Mouse (Mus musculus) splenic B cell, adult 2 months (primary cell): ENCODE data around the gene Nfkbib.

Source experiments
- DNase-seq: peaks from one replicate; pipeline ENCODE4 v3.0.0-alpha.2; 2011; ENCODE audit warnings: low read depth, low spot score
- H3K27me3 ChIP-seq: 2 replicates; pipeline ENCODE4 v1.6.1; 2012; ENCODE audit warnings: mild to moderate bottlenecking, low read length, moderate library complexity, mixed read lengths; ENCODE audit not compliant: control insufficient read depth, poor library complexity, insufficient read depth, severe bottlenecking
- H3K36me3 ChIP-seq: 2 replicates; pipeline ENCODE4 v1.6.1; 2012; ENCODE audit warnings: mild to moderate bottlenecking, low read length, moderate library complexity, mixed read lengths; ENCODE audit not compliant: control insufficient read depth, poor library complexity, insufficient read depth, severe bottlenecking

Gene Nfkbib

DNA sequence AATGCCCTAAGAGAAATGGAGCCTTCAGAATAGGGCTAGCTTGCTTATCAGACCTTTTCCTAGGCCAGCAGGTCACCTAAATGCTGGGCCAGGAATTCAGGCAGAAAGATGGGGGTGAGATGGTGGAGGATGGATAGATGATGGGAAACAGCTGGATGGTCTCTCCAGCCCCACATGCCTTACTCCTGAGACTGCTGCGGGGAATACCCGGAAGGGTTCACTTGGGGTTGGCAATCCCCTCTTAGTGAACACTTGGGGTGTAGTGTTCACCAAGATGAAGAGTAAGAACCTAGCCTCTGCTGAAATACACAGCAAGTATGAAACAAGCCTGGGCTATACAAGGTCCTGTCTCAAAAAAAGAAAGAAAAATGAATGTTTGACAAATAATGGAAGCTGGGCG, 21.9 kb upstream of the Nfkbib start:
- Histone ChIP-seq H3K27me3 (no peaks in the 10 kb centered on the region), H3K36me3 (no peaks in the 10 kb centered on the region; the same call in 1 of the 2 replicates)
- DNase-seq: no peak

DNA sequence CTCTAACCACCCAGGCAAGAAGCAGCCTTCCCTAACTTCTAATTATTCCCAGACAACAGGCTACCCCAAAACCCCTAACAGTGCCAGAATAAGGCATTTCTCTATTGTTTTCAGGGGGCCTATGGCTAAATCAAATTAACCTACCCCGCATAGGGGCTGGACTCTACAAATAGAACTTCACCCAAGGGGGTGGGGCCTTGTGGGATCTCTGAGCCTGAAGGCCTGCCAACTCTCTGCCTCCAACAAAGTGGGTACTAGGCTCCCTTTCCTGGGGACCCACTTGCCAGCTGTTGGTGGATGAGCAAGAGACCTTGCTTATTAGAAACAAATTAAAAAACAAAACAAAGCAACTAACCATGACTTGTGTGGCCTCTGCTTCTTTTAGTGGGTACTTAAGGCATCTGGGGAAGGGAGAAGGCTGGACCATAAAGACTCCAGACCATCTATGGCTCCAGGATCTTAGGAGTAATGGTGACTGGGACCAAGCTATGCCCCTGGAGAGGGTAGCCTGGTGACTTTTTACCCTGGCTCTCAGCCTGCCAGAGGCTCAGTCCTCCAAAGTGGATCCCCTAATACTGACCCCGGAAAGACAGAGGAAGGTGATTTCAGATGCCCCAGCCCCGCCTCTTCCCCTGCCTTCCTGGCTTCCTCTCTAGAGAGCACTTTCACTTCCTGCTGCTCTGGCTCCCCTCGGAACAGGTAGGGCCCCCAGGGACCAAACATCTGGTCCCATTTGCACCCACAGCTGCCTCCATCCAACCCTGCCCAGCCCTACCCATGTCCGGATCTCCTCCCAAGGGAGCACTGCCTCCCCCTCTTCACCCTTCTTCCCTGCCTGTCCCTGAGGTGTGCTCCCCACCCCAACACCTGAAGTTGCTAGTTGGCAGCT, 21.2 kb upstream of the Nfkbib start, which contains the start of gene Rinl:
TSS of gene Rinl (plus strand) at position 663 of the 889 bp plus-strand sequence.
- H3K27me3 ChIP-seq: no peaks in the 10 kb centered on the region
- H3K36me3 ChIP-seq: no peaks in the 10 kb centered on the region; the same call in 1 of the 2 replicates
- peak; percentile 92 for DNase-seq

DNA sequence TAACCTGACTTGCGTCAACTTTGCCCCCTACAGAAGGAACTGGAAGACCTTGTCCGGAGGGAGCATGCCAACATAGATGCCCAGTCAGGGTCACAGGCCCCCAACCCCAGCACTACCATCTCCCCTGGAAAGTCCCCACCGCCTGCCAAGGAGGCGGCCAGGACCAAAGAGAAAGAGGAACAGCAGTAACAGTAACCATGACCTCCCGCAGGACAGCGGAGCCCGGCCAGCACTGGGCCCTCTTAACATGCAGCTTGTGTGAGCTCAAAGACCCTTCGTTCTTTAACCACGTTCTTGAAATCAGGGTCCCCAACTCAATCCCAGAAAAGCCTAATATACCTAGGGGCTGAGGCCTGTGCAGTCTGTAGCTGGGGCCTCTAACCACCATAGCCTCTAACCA, 20.6 kb upstream of the Nfkbib start:
- Histone ChIP-seq H3K27me3 (no peaks in the 10 kb centered on the region), H3K36me3 (no peaks in the 10 kb centered on the region; the same call in 1 of the 2 replicates)
- DNase-seq: peak; percentile 37

DNA sequence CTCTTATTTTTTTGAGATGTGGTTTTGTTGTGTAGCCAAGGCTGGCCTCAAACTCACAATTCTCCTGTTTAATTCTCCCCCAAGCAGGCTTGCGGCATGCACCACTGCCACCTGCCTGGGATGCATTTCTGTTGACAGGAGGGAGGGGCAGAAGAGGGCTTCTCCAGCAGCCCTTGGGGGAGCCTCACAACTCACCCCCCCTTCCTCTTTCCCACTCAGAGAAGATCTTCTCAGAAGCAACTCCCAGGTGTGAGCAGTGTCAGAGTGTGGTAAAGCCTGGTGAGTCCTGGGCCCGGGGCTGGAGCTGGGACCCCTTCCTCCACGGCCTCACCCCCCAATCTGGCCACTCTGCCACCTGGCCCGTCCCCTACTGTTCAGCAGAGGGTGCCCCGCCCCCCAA, 17.8 kb upstream of the Nfkbib start:
- no peak for DNase-seq
- Histone ChIP-seq H3K27me3 (no peaks in the 10 kb centered on the region), H3K36me3 (no peaks in the 10 kb centered on the region; the same call in 1 of the 2 replicates)

- H3K36me3 ChIP-seq: peaks cover 5% of the 10 kb centered on the region; the same call in 1 of the 2 replicates
- H3K27me3 ChIP-seq: no peaks in the 10 kb centered on the region
- peak; percentile 80 for DNase-seq
Observed at GRCm38 (mm10) chr7:28781261-28781663, 13.9 kb upstream of the Nfkbib start.

GRCm38 (mm10) chr7:28780857-28781256, 13.5 kb upstream of the Nfkbib start:
- no peak for DNase-seq
- no peaks in the 10 kb centered on the region for H3K27me3 ChIP-seq
- peaks cover 5% of the 10 kb centered on the region for H3K36me3 ChIP-seq

GRCm38 (mm10) chr7:28780067-28780658, 12.9 kb upstream of the Nfkbib start:
- Histone ChIP-seq H3K36me3 (peaks cover 7% of the 10 kb centered on the region), H3K27me3 (no peaks in the 10 kb centered on the region)
- DNase-seq: peak; percentile 93

GRCm38 (mm10) chr7:28778825-28779224, 11.5 kb upstream of the Nfkbib start:
- Histone ChIP-seq H3K27me3 (no peaks in the 10 kb centered on the region), H3K36me3 (peaks cover 13% of the 10 kb centered on the region)
- DNase-seq: no peak

GRCm38 (mm10) chr7:28775129-28775528, 7.8 kb upstream of the Nfkbib start:
- DNase-seq: no peak
- Histone ChIP-seq H3K36me3 (peaks cover 13% of the 10 kb centered on the region), H3K27me3 (no peaks in the 10 kb centered on the region; the same call in 1 of the 2 replicates)

- DNase-seq: no peak
- no peaks in the 10 kb centered on the region; the same call in 1 of the 2 replicates for H3K27me3 ChIP-seq
Observed at GRCm38 (mm10) chr7:28774164-28774563, 6.9 kb upstream of the Nfkbib start.

DNA sequence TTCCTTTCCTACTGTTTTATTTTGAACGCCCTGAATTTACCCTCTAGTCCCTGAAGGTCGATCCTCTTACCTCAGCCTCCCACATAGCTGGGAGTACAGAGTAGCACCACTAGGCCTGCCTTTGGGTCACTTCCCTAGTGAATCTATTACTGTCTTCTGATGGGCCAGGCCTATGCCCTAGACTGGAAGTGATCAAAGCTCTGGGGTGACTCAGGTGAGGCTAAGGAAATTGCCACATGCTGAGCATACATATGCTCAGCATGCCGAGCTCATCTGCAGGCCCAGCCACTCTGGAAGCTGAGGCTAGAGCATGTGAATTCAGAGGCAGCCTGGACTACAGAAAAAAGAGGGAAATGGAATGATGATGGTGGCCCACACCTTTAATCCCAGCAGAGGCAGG, 5.9 kb upstream of the Nfkbib start:
- H3K36me3 ChIP-seq: peaks cover 11% of the 10 kb centered on the region
- no peaks in the 10 kb centered on the region; the same call in 1 of the 2 replicates for H3K27me3 ChIP-seq
- no peak for DNase-seq

More at GRCm38 (mm10) chr7:28774164-28774563, 6.9 kb upstream of the Nfkbib start:
- peaks cover 13% of the 10 kb centered on the region for H3K36me3 ChIP-seq

DNA sequence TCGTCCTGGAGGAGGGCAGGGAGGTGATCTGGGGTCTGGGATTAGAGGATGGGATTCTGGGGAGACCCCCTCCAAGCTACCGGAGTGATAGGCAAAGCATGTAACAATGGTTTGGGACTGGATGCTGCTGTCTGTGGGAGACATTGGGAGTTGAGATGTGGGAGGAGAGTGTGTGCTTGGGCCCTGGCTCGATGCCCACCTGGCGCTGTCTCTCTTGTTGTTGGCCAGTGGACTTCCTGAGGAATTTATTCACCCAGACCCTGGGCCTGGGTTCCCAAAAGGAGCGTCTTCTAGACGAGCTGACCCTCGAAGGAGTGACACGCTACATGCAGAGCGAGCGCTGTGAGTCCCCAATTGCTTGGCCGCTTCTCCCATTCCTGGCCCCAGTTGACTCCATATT, 4.6 kb upstream of the Nfkbib start:
- H3K27me3 ChIP-seq: no peaks in the 10 kb centered on the region; the same call in 1 of the 2 replicates
- peaks cover 10% of the 10 kb centered on the region for H3K36me3 ChIP-seq
- DNase-seq: no peak

GRCm38 (mm10) chr7:28770309-28770708, 3.0 kb upstream of the Nfkbib start:
- H3K27me3 ChIP-seq: no peaks in the 10 kb centered on the region; the same call in 1 of the 2 replicates
- peaks cover 6% of the 10 kb centered on the region; the same call in 1 of the 2 replicates for H3K36me3 ChIP-seq
- no peak for DNase-seq

DNA sequence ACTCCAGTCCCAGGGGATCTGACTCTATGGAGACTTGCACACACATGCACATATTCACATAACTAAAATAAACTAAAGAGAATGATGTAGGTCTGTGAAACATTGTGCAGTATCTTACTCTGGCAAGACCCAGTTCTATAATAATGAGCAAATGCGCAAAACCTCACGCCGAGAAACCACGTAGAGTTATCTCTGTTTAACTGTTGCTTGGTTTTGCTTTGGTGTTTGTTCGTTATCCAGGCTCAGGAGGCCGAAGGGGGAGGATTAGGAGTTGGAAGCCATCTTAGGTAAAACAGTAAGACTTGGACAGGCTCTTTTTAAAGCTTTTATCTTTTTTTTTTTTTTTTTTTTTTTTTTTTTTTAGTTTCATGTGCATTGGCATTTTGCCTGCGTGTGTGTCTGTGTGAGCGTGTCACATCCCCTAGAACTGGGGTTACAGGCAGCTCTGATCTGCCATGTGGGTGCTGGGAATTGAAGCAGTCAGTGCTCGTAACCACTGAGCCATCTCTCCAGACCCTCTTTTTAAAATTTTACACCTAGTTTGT, 2.2 kb upstream of the Nfkbib start:
- DNase-seq: no peak
- H3K36me3 ChIP-seq: peaks cover under 1% of the 10 kb centered on the region; the same call in 1 of the 2 replicates
- H3K27me3 ChIP-seq: no peaks in the 10 kb centered on the region; the same call in 1 of the 2 replicates

- Histone ChIP-seq H3K27me3 (no peaks in the 10 kb centered on the region; the same call in 1 of the 2 replicates), H3K36me3 (no peaks in the 10 kb centered on the region; the same call in 1 of the 2 replicates)
- no peak for DNase-seq
Observed at GRCm38 (mm10) chr7:28766910-28767309, 402 bp downstream of the Nfkbib start.
